Mouse (Mus musculus) left cerebral cortex, postnatal 14 days (tissue): Measurements from ENCODE around the gene Cnot6l. TPM values are rescaled to one million over a fixed set of nuclear protein-coding genes. Genes with fewer than 3 reads are reported as not detected.
A peak's percentile ranks its signal among the peaks of the same experiment; 100 is the strongest.

Experiments
- DNase-seq, 2 experiments: peaks; one replicate each; pipeline ENCODE4 v3.0.0; 2021 to 2022; ENCODE audit warnings: low spot score in 2 of 2, mixed read lengths in 1 of 2
- intact Hi-C: fragments of 180-260 bp; cut with DNase I; formaldehyde crosslinking; loops from one replicate; pipeline ENCODE4 v1.15.1; 2025
- total RNA-seq, 2 experiments: library from RNA; stranded (reverse); gene quantifications; 2 replicates each; pipeline ENCODE4 v1.2.3; 2021

The Cnot6l gene
- total RNA-seq, 2 experiments from 2014 or later = 67.1 to 69.6 TPM

DNA sequence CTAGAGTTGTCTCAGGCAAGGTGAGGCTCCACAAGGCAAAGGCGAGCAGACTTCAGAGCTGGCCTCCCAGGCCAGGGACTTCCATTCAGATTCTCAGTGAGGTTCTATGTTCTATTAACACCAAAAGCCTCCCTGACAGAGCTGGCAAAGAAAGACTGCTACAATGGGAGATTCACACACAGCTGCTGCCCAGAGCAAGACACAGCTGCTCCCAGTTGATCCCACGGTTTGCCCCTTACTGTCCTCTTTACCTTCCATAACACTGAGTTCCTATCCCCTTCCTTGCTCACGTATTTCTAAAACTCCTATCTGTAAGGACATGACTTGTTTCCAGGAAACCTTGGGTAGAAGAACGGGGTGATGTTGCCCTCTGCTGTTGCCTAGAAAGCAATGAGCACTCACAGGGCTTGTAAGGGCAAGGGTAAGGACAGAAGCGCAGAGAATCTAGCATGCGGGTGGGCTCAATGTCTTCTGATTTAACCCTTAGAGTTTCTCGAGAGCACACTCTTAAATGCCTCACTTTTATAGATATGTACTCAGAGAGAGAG, 127.8 kb downstream of the Cnot6l start:
- peak in 1 of 2 experiments; percentile 19 for DNase-seq
- intact Hi-C loops = loop anchor here (10.0 kb wide), 1 partner anchor 141 kb away; no protein-coding TSS in a partner anchor

DNA sequence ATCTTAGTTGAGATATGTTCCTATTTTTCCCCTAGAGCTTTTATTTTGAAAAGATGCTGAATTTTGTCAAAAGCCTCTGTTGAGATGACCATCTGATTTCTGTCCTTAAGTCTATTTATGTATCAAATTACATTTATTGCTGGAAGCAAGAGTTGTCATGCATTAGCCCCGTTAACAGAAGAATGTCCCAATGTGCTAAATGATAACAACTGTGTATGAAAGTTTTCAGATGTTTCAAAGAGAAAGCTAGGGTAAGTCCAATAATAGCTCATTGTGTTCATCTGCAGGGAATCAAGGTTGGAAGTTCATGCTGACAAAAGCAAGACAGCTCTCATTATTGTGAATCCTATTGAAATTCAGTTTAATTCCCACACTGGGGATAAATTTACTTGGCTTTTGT, 129.9 kb downstream of the Cnot6l start:
- intact Hi-C loops = loop anchor here (10.0 kb wide), 1 partner anchor 139 kb away; no protein-coding TSS in a partner anchor
- DNase-seq = no peak

- intact Hi-C loops = loop anchor here (10.0 kb wide), 1 partner anchor 135 kb away; no protein-coding TSS in a partner anchor
Measured at GRCm38 (mm10) chr5:96029821-96030220, 134.2 kb downstream of the Cnot6l start.

More at GRCm38 (mm10) chr5:96029821-96030220, 134.2 kb downstream of the Cnot6l start:
- DNase-seq = no peak

Other genes starting within 250 kb of the Cnot6l start
- not detected for gene Cxcl13, start 207.2 kb downstream of the Cnot6l start, total RNA-seq
- 10 to 100 TPM; 12.9 to 14.5 TPM for gene Mrpl1, start 45.3 kb upstream of the Cnot6l start, total RNA-seq
- 10 to 100 TPM; 20.2 to 20.8 TPM for gene Fras1, start 209.8 kb upstream of the Cnot6l start, total RNA-seq